Mouse (Mus musculus) hindbrain, embryonic 16.5 days (tissue): ENCODE results near the gene 1700003H04Rik. TPM values are rescaled to one million over a fixed set of nuclear protein-coding genes. Genes with fewer than 3 reads are reported as not detected.

Experiments used
- ATAC-seq: fragments of 200-750 bp; cut with Nextera tagmentation; 2 replicates; pipeline ENCODE4 v1.8.0; 2017; ENCODE audit warnings: moderate TSS enrichment, moderate library complexity
- H3K27ac ChIP-seq: fragments of 300-500 bp; sonication (generic); 2 replicates; pipeline ENCODE4 v1.5.1; 2014; ENCODE audit warnings: low read depth, mild to moderate bottlenecking, control low read depth, low read length, moderate library complexity
- H3K27me3 ChIP-seq: fragments of 300-500 bp; sonication (generic); replicated peaks from 2 replicates; pipeline ENCODE4 v1.6.1; 2014; ENCODE audit warnings: low read length; ENCODE audit not compliant: control insufficient read depth, insufficient read depth
- H3K36me3 ChIP-seq: fragments of 300-500 bp; sonication (generic); 2 replicates; pipeline ENCODE4 v1.6.1; 2014; ENCODE audit warnings: mild to moderate bottlenecking, low read length, moderate library complexity, mixed read lengths; ENCODE audit not compliant: control insufficient read depth, insufficient read depth
- H3K4me1 ChIP-seq: fragments of 300-500 bp; sonication (generic); 2 replicates; pipeline ENCODE4 v1.6.1; 2014; ENCODE audit warnings: low read depth, low read length; ENCODE audit not compliant: control insufficient read depth, insufficient read depth
- H3K4me2 ChIP-seq: fragments of 300-500 bp; sonication (generic); 2 replicates; pipeline ENCODE4 v1.6.1; 2014; ENCODE audit warnings: mild to moderate bottlenecking, low read length, control low read depth, moderate library complexity
- H3K4me3 ChIP-seq: fragments of 300-500 bp; sonication (generic); 2 replicates; pipeline ENCODE4 v1.5.1; 2014; ENCODE audit warnings: mild to moderate bottlenecking, low read length, control low read depth, moderate library complexity
- H3K9ac ChIP-seq: fragments of 300-500 bp; sonication (generic); 2 replicates; pipeline ENCODE4 v1.6.1; 2014; ENCODE audit warnings: low read depth, mild to moderate bottlenecking, control low read depth, low read length, moderate library complexity
- H3K9me3 ChIP-seq: fragments of 300-500 bp; sonication (generic); 2 replicates; pipeline ENCODE4 v1.6.1; 2014; ENCODE audit warnings: mild to moderate bottlenecking, low read length, moderate library complexity; ENCODE audit not compliant: control insufficient read depth
- WGBS: fragments of 180-500 bp; shearing (Covaris S2); extraction: QIAGEN DNeasy Blood & Tissue Kit; methylation state at CpG from one replicate; pipeline ENCODE4 v1.1.7; 2014; 5-methylcytosine and 5-hydroxymethylcytosine counted together
- polyA plus RNA-seq: library from polyadenylated mRNA; unstranded; fragments of >200 nt; fragmentation: Nextera tagmentation; extraction: Ambion mirVana; gene quantifications from 2 replicates; pipeline ENCODE4 v1.2.1, GENCODE M21; 2015

The 1700003H04Rik gene
- not detected in 2 replicates for polyA plus RNA-seq

GRCm38 (mm10) chr3:124581001-124581400 is at the start of gene 1700003H04Rik:
Gene 1700003H04Rik, minus strand, starts transcription at chr3:124581101.
- no peak within 1 kb of the TSS for H3K9ac ChIP-seq
- no peaks in the 10 kb centered on the region for H3K4me1 ChIP-seq
- no peak within 1 kb of the TSS for H3K4me2 ChIP-seq
- H3K27me3 ChIP-seq = no peaks in the 10 kb centered on the region
- no peak for ATAC-seq
- no peaks in the 10 kb centered on the region for H3K9me3 ChIP-seq
- no peak within 1 kb of the TSS for H3K4me3 ChIP-seq
- H3K27ac ChIP-seq = no peak within 1 kb of the TSS
- H3K36me3 ChIP-seq = no peaks in the 10 kb centered on the region

GRCm38 (mm10) chr3:124623031-124623430 is 42.1 kb upstream of the 1700003H04Rik start:
- Histone ChIP-seq H3K9ac (no peak overlapping the region), H3K4me2 (no peak overlapping the region), H3K9me3 (no peaks in the 10 kb centered on the region), H3K4me1 (no peaks in the 10 kb centered on the region), H3K27me3 (no peaks in the 10 kb centered on the region), H3K4me3 (no peak overlapping the region), H3K36me3 (no peaks in the 10 kb centered on the region), H3K27ac (no peak overlapping the region)
- ATAC-seq = no peak
- WGBS = 26% methylated on average over 3 of the region's 3 CpGs

- H3K4me3 ChIP-seq = no peak overlapping the region
- no peak overlapping the region for H3K9ac ChIP-seq
- H3K27ac ChIP-seq = no peak overlapping the region
- no peak overlapping the region for H3K4me2 ChIP-seq
- no peaks in the 10 kb centered on the region for H3K9me3 ChIP-seq
- 45% methylated on average over 1 of the region's 1 CpGs for WGBS
- no peaks in the 10 kb centered on the region for H3K4me1 ChIP-seq
- ATAC-seq = no peak
- H3K36me3 ChIP-seq = no peaks in the 10 kb centered on the region
- no peaks in the 10 kb centered on the region for H3K27me3 ChIP-seq
Measured at GRCm38 (mm10) chr3:124613287-124613686, 32.4 kb upstream of the 1700003H04Rik start.

GRCm38 (mm10) chr3:124609956-124610355 is 29.1 kb upstream of the 1700003H04Rik start:
- H3K27me3 ChIP-seq = no peaks in the 10 kb centered on the region
- H3K9me3 ChIP-seq = no peaks in the 10 kb centered on the region
- ATAC-seq = no peak
- no peak overlapping the region for H3K4me2 ChIP-seq
- H3K9ac ChIP-seq = no peak overlapping the region
- no peaks in the 10 kb centered on the region for H3K4me1 ChIP-seq
- no peak overlapping the region for H3K4me3 ChIP-seq
- no peaks in the 10 kb centered on the region for H3K36me3 ChIP-seq
- no peak overlapping the region for H3K27ac ChIP-seq

GRCm38 (mm10) chr3:124606021-124606517 is 25.2 kb upstream of the 1700003H04Rik start:
- ATAC-seq = no peak
- H3K4me2 ChIP-seq = no peak overlapping the region
- no peak overlapping the region for H3K9ac ChIP-seq
- H3K36me3 ChIP-seq = no peaks in the 10 kb centered on the region
- no peaks in the 10 kb centered on the region for H3K4me1 ChIP-seq
- no peak overlapping the region for H3K27ac ChIP-seq
- no peaks in the 10 kb centered on the region for H3K9me3 ChIP-seq
- no peaks in the 10 kb centered on the region for H3K27me3 ChIP-seq
- no peak overlapping the region for H3K4me3 ChIP-seq

GRCm38 (mm10) chr3:124605518-124605917 is 24.6 kb upstream of the 1700003H04Rik start:
- Histone ChIP-seq H3K9me3 (no peaks in the 10 kb centered on the region), H3K36me3 (no peaks in the 10 kb centered on the region), H3K27ac (no peak overlapping the region), H3K4me2 (no peak overlapping the region), H3K27me3 (no peaks in the 10 kb centered on the region), H3K4me1 (no peaks in the 10 kb centered on the region), H3K9ac (no peak overlapping the region), H3K4me3 (no peak overlapping the region)
- no peak for ATAC-seq
- 88% methylated on average over 1 of the region's 1 CpGs for WGBS

GRCm38 (mm10) chr3:124597789-124598188 is 16.9 kb upstream of the 1700003H04Rik start:
- ATAC-seq = no peak
- Histone ChIP-seq H3K4me3 (no peak overlapping the region), H3K27ac (no peak overlapping the region), H3K36me3 (no peaks in the 10 kb centered on the region), H3K27me3 (no peaks in the 10 kb centered on the region), H3K4me2 (no peak overlapping the region), H3K4me1 (no peaks in the 10 kb centered on the region), H3K9me3 (no peaks in the 10 kb centered on the region), H3K9ac (no peak overlapping the region)

- H3K27ac ChIP-seq = no peak overlapping the region
- no peak overlapping the region for H3K9ac ChIP-seq
- no peaks in the 10 kb centered on the region for H3K36me3 ChIP-seq
- WGBS = 11% methylated on average over 3 of the region's 3 CpGs
- no peaks in the 10 kb centered on the region for H3K9me3 ChIP-seq
- no peak for ATAC-seq
- no peaks in the 10 kb centered on the region for H3K27me3 ChIP-seq
- H3K4me2 ChIP-seq = no peak overlapping the region
- H3K4me1 ChIP-seq = no peaks in the 10 kb centered on the region
- H3K4me3 ChIP-seq = no peak overlapping the region
Measured at GRCm38 (mm10) chr3:124587534-124587933, 6.6 kb upstream of the 1700003H04Rik start.

- WGBS = 86% methylated on average over 2 of the region's 2 CpGs
- H3K9me3 ChIP-seq = no peaks in the 10 kb centered on the region
- H3K9ac ChIP-seq = no peak overlapping the region
- no peak overlapping the region for H3K4me3 ChIP-seq
- no peaks in the 10 kb centered on the region for H3K4me1 ChIP-seq
- H3K27me3 ChIP-seq = no peaks in the 10 kb centered on the region
- no peak overlapping the region for H3K4me2 ChIP-seq
- H3K27ac ChIP-seq = no peak overlapping the region
- no peak for ATAC-seq
- H3K36me3 ChIP-seq = no peaks in the 10 kb centered on the region
Measured at GRCm38 (mm10) chr3:124585761-124586160, 4.9 kb upstream of the 1700003H04Rik start.

- Histone ChIP-seq H3K36me3 (no peaks in the 10 kb centered on the region), H3K4me2 (no peak overlapping the region), H3K27me3 (no peaks in the 10 kb centered on the region), H3K9me3 (no peaks in the 10 kb centered on the region), H3K4me3 (no peak overlapping the region), H3K27ac (no peak overlapping the region), H3K9ac (no peak overlapping the region), H3K4me1 (no peaks in the 10 kb centered on the region)
- ATAC-seq = no peak
- WGBS = 97% methylated on average over 2 of the region's 2 CpGs
Measured at GRCm38 (mm10) chr3:124557317-124557716, 23.6 kb downstream of the 1700003H04Rik start.
